Mouse (Mus musculus) embryonic facial prominence, embryonic 15.5 days (tissue): Measurements from ENCODE around the gene Pigf. TPM values are rescaled to one million over a fixed set of nuclear protein-coding genes. Genes with fewer than 3 reads are reported as not detected.
"Not testable (repeated sequence)": the region's sequence is repeated elsewhere in the genome, so short reads cannot be mapped to it uniquely, and the experiment has no call there.

Experiments used
- ATAC-seq: fragments of 200-750 bp; cut with Nextera tagmentation; 2 replicates; pipeline ENCODE4 v1.8.0; 2017; ENCODE audit warnings: low read depth, moderate TSS enrichment; ENCODE audit not compliant: insufficient number of reproducible peaks, low FRiP score, low TSS enrichment
- H3K27ac ChIP-seq: fragments of 300-500 bp; sonication (generic); replicated peaks from 2 replicates; pipeline ENCODE4 v1.5.1; 2015; ENCODE audit warnings: mild to moderate bottlenecking, inconsistent platforms
- H3K27me3 ChIP-seq: fragments of 300-500 bp; sonication (generic); 2 replicates; pipeline ENCODE4 v1.6.1; 2015; ENCODE audit warnings: inconsistent platforms
- H3K36me3 ChIP-seq: fragments of 300-500 bp; sonication (generic); 2 replicates; pipeline ENCODE4 v1.6.1; 2015; ENCODE audit warnings: mild to moderate bottlenecking, inconsistent platforms
- H3K4me1 ChIP-seq: fragments of 300-500 bp; sonication (generic); 2 replicates; pipeline ENCODE4 v1.6.1; 2015; ENCODE audit warnings: inconsistent platforms
- H3K4me2 ChIP-seq: fragments of 300-500 bp; sonication (generic); replicated peaks from 2 replicates; pipeline ENCODE4 v1.6.1; 2015; ENCODE audit warnings: mild to moderate bottlenecking, inconsistent platforms
- H3K4me3 ChIP-seq: fragments of 300-500 bp; sonication (generic); replicated peaks from 2 replicates; pipeline ENCODE4 v1.5.1; 2015; ENCODE audit warnings: mild to moderate bottlenecking, inconsistent platforms
- H3K9ac ChIP-seq: fragments of 300-500 bp; sonication (generic); 2 replicates; pipeline ENCODE4 v1.6.1; 2015; ENCODE audit warnings: inconsistent platforms
- H3K9me3 ChIP-seq: fragments of 300-500 bp; sonication (generic); replicated peaks from 2 replicates; pipeline ENCODE4 v1.6.1; 2016; ENCODE audit warnings: inconsistent platforms
- WGBS: fragments of 180-500 bp; shearing (Covaris S2); methylation state at CpG from one replicate; pipeline ENCODE4 v1.1.7; 2015; 5-methylcytosine and 5-hydroxymethylcytosine counted together
- polyA plus RNA-seq: library from polyadenylated mRNA; unstranded; fragments of >200 nt; fragmentation: Nextera tagmentation; extraction: Ambion mirVana; gene quantifications from 2 replicates; pipeline ENCODE4 v1.2.1, GENCODE M21; 2015

Pigf gene
- polyA plus RNA-seq, result 25.6 and 28.4 TPM in 2 replicates

- H3K4me1 ChIP-seq, result peaks cover 16% of the 10 kb centered on the region
- H3K4me2 ChIP-seq, result peak within 1 kb of the TSS; percentile 94
- no peaks in the 10 kb centered on the region for H3K9me3 ChIP-seq
- peak within 1 kb of the TSS; percentile 66 for H3K27ac ChIP-seq
- peak within 1 kb of the TSS; percentile 94 for H3K4me3 ChIP-seq
- peak; percentile 100 for ATAC-seq
- 0% methylated on average over 43 of the region's 43 CpGs for WGBS
- peak within 1 kb of the TSS; percentile 53 for H3K9ac ChIP-seq
- peaks cover 10% of the 10 kb centered on the region for H3K36me3 ChIP-seq
- H3K27me3 ChIP-seq, result no peaks in the 10 kb centered on the region
Measured at GRCm38 (mm10) chr17:87025269-87025949, at the start of gene Pigf, which contains the start of gene Cript. Pigf (minus strand) TSS chr17:87025406. Cript (plus strand) TSS chr17:87025550.

DNA sequence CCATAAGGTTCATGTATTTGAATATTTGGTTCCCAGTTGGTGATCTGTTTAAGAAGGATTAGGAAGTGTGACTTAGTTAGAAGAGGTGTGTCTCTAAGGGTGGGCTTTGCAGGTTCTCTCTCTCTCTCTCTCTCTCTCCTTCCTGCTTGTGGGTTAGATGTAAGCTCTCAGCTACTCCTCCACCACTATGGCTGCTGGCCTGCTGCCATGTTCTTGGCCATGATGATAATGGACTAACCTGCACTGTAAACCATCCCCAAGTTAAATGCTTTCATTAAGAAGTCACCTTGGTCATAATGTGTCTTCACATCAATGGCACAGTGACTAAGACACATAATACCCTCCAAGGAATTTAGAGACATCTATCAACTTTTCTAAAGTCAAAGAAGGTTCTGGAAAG lies 48.3 kb upstream of the Pigf start:
- Histone ChIP-seq H3K27me3 (no peaks in the 10 kb centered on the region), H3K27ac (no peak overlapping the region), H3K4me1 (no peaks in the 10 kb centered on the region), H3K4me2 (no peak overlapping the region), H3K9me3 (no peaks in the 10 kb centered on the region), H3K4me3 (no peak overlapping the region), H3K9ac (no peak overlapping the region), H3K36me3 (no peaks in the 10 kb centered on the region)
- ATAC-seq, result no peak

- 45% methylated on average over 5 of the region's 5 CpGs for WGBS
- H3K4me2 ChIP-seq, result no peak overlapping the region
- no peak overlapping the region for H3K4me3 ChIP-seq
- H3K4me1 ChIP-seq, result no peaks in the 10 kb centered on the region
- ATAC-seq, result no peak
- H3K9me3 ChIP-seq, result no peaks in the 10 kb centered on the region
- no peaks in the 10 kb centered on the region for H3K27me3 ChIP-seq
- no peaks in the 10 kb centered on the region for H3K36me3 ChIP-seq
- no peak overlapping the region for H3K27ac ChIP-seq
- no peak overlapping the region for H3K9ac ChIP-seq
Measured at GRCm38 (mm10) chr17:87072766-87073440, 47.7 kb upstream of the Pigf start.

DNA sequence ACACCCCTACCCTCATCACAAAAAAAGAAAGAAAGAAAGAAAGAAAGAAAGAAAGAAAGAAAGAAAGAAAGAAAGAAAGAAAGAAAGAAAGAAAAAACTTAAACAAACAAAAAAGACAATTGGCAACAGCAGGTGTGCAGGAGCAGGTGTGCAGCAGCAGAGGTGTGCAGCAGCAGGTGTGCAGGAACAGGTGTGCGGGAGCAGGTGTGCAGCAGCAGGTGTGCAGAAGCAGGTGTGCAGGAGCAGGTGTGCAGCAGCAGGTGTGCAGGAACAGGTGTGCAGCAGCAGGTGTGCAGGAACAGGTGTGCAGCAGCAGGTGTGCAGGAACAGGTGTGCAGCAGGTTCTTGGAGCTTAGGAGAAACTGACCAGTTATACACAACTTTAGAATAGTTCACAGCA lies 47.0 kb upstream of the Pigf start:
- whole genome bisulfite sequencing, result 94% methylated on average over 1 of the region's 1 CpGs
- ATAC-seq, result not testable (repeated sequence)

GRCm38 (mm10) chr17:87068997-87069396 lies 43.8 kb upstream of the Pigf start:
- Histone ChIP-seq H3K4me3 (no peak overlapping the region), H3K9ac (no peak overlapping the region), H3K27ac (no peak overlapping the region), H3K4me2 (no peak overlapping the region), H3K4me1 (no peaks in the 10 kb centered on the region), H3K9me3 (no peaks in the 10 kb centered on the region), H3K36me3 (no peaks in the 10 kb centered on the region), H3K27me3 (no peaks in the 10 kb centered on the region)
- 88% methylated on average over 4 of the region's 4 CpGs for WGBS
- ATAC-seq, result no peak

More for the DNA sequence above, 47.0 kb upstream of the Pigf start:
- not testable (repeated sequence) for H3K27me3 ChIP-seq, H3K9ac ChIP-seq, H3K27ac ChIP-seq, H3K4me1 ChIP-seq, H3K36me3 ChIP-seq, H3K4me2 ChIP-seq, H3K9me3 ChIP-seq, H3K4me3 ChIP-seq

- no peak overlapping the region for H3K4me3 ChIP-seq
- no peak overlapping the region for H3K27ac ChIP-seq
- H3K27me3 ChIP-seq, result no peaks in the 10 kb centered on the region
- no peak for ATAC-seq
- H3K4me2 ChIP-seq, result no peak overlapping the region
- no peaks in the 10 kb centered on the region for H3K9me3 ChIP-seq
- no peak overlapping the region for H3K9ac ChIP-seq
- WGBS, result 72% methylated on average over 6 of the region's 6 CpGs
- H3K36me3 ChIP-seq, result no peaks in the 10 kb centered on the region
- H3K4me1 ChIP-seq, result 0 out of 2 replicates have a peak, but pooled peaks cover 4% of the 10 kb centered on the region
Measured at GRCm38 (mm10) chr17:87063969-87064368, 38.8 kb upstream of the Pigf start.

DNA sequence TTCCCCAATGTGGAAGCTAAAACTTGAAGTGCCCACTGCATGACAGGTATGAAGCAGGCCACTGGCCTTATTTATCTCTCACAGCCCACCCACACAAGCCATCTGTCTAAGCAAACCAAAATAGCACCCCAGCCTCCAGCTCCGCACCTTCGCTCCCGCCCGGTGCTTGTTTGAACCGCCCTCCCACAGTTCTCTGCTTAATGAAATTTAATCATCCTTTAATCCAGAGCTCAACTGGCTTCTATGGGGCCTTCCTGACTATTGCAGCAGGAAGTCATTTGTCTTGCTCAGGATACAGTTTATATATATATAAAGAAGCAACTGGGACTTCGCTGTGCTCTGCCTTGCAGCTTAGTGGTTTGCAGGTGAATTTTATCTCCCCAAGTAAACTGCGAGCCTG lies 38.3 kb upstream of the Pigf start:
- no peak for ATAC-seq
- H3K4me3 ChIP-seq, result no peak overlapping the region
- 74% methylated on average over 7 of the region's 7 CpGs for WGBS
- no peaks in the 10 kb centered on the region for H3K36me3 ChIP-seq
- no peak overlapping the region for H3K4me2 ChIP-seq
- H3K9ac ChIP-seq, result no peak overlapping the region
- no peaks in the 10 kb centered on the region for H3K9me3 ChIP-seq
- peaks cover 9% of the 10 kb centered on the region for H3K4me1 ChIP-seq
- no peaks in the 10 kb centered on the region for H3K27me3 ChIP-seq
- H3K27ac ChIP-seq, result no peak overlapping the region

DNA sequence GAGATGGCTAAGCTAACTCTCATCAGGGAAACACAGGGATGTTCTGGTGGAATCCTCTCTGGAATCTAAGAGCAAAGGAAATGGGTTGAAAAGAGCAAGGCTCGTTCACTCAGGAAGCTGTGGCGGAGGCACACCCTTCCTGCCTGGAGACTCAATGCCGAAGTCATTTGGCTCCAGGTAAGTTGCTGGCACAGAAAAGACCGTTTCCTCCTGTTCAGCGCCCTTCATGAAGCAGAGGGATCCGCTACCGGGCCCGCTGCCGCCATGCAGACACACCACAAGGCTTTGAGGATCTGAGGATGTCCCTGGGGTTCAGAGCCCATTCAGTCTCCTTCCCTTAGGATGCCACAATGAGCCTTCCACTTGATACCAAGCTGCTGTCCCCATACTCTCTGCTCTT lies 37.4 kb upstream of the Pigf start:
- WGBS, result 75% methylated on average over 9 of the region's 9 CpGs
- Histone ChIP-seq H3K9me3 (no peaks in the 10 kb centered on the region), H3K27ac (no peak overlapping the region)

DNA sequence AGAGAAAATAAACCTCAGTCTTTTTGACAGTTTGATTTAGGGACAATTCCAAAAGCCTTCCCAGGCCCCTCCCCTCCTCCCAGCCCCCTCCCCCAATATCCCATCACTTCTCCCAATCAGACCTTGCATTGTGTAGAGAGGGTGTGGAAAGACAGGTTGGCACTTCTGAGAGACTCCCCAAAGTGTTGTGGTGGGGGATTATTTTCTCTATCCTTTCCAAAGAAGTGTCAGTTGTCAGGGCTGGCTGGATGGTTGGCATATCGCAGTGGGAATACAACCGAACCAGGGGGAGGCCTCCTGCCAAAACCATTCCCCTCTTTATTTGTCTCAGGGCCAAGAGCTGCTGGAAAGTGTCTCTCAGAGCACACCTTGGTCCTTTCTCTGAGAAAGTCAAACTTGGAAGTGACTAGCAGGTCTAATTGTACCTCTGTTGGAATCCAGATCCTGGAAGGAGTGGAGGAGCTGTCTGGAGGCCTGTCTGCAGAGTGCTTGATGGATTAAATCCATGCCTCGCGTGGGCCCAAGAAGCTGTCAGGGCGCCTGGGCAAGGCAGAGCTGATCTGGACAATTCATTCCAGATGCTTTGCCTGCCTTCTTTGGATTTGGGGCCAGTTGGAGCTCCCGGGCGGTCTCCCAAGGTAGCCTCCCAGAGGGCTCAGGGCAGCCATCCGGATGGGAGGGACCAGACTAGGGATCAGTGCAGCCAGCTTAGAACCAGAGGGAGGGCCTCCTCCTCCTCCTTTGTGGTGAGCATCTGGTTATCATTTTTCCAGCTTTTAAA lies 32.5 kb upstream of the Pigf start:
- Histone ChIP-seq H3K27ac (peak overlapping the region; percentile 82), H3K36me3 (no peaks in the 10 kb centered on the region), H3K4me3 (no peak overlapping the region), H3K4me1 (peaks cover 35% of the 10 kb centered on the region), H3K27me3 (no peaks in the 10 kb centered on the region), H3K9me3 (no peaks in the 10 kb centered on the region), H3K4me2 (peak overlapping the region; percentile 15; the same call in 1 of the 2 replicates), H3K9ac (no peak overlapping the region)
- peak; percentile 89 for ATAC-seq
- 14% methylated on average over 8 of the region's 8 CpGs for WGBS

More for the DNA sequence above, 37.4 kb upstream of the Pigf start:
- Histone ChIP-seq H3K27me3 (no peaks in the 10 kb centered on the region), H3K36me3 (no peaks in the 10 kb centered on the region), H3K9ac (no peak overlapping the region), H3K4me1 (peaks cover 17% of the 10 kb centered on the region), H3K4me3 (no peak overlapping the region), H3K4me2 (no peak overlapping the region)
- ATAC-seq, result no peak

DNA sequence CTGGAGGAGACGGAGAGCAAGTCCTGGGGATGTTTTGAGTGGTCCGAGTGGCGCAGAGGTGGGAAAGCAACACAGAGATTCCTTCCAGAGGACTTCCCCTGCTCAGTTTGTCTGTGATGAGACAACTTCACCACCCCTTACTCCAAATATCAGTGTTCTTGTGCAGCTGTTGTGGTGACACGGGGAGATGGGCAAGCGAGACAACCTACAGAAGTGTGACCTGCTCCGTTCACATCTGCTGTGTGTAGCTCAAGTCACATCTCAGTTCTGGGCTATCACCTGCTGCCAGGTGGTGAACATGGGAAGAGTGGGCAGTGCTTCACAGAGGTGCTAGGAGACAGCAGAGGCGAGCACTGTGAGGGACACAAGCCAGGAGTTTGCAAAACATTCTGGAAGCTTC lies 31.6 kb upstream of the Pigf start:
- no peaks in the 10 kb centered on the region for H3K9me3 ChIP-seq
- H3K4me3 ChIP-seq, result no peak overlapping the region
- no peak overlapping the region for H3K4me2 ChIP-seq
- H3K36me3 ChIP-seq, result no peaks in the 10 kb centered on the region
- peak overlapping the region; percentile 82 for H3K27ac ChIP-seq
- H3K9ac ChIP-seq, result no peak overlapping the region
- ATAC-seq, result no peak
- H3K4me1 ChIP-seq, result peaks cover 35% of the 10 kb centered on the region
- WGBS, result 93% methylated on average over 7 of the region's 7 CpGs
- no peaks in the 10 kb centered on the region for H3K27me3 ChIP-seq

DNA sequence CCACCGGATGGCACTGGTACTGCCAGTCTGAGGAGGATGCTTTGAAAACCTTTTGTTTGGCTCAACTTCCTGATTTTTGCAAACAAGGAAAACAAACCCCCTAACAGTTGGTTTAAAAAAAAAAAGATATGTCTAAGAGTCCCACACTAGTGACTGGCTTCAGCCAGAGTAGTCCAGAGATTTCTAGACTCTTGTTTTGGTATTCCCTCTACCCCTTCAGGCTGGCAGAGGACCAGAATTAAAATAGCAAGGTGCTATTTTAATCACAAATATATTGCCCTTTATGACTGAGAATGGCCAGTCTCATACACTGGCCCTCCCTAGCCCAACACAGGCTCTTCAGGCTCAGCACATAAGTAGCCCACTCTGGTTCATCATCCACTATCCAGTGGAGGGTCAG lies 30.5 kb upstream of the Pigf start:
- H3K27me3 ChIP-seq, result no peaks in the 10 kb centered on the region
- H3K9ac ChIP-seq, result no peak overlapping the region
- no peak overlapping the region for H3K27ac ChIP-seq
- peaks cover 35% of the 10 kb centered on the region for H3K4me1 ChIP-seq
- H3K9me3 ChIP-seq, result no peaks in the 10 kb centered on the region
- WGBS, result 62% methylated on average over 1 of the region's 1 CpGs
- no peak overlapping the region for H3K4me3 ChIP-seq
- no peak for ATAC-seq
- H3K4me2 ChIP-seq, result no peak overlapping the region
- H3K36me3 ChIP-seq, result no peaks in the 10 kb centered on the region
